Mouse (Mus musculus): ENCODE measurements around the gene Adgra3.

The Adgra3 gene

GRCm38 (mm10) chr5:50031763-50032272 is 27.0 kb downstream of the Adgra3 start:
- DNase-seq (ENCODE audit: low read depth): no peak

GRCm38 (mm10) chr5:50031288-50031687 is 27.5 kb downstream of the Adgra3 start:
- no peak for DNase-seq (ENCODE audit: low read depth)

- DNase-seq (ENCODE audit: low read depth): peak; percentile 49
Measured at GRCm38 (mm10) chr5:50029662-50030061, 29.1 kb downstream of the Adgra3 start.

GRCm38 (mm10) chr5:50027561-50027960 is 31.2 kb downstream of the Adgra3 start:
- DNase-seq (ENCODE audit: low read depth): no peak

GRCm38 (mm10) chr5:50027001-50027400 is 31.8 kb downstream of the Adgra3 start:
- DNase-seq (ENCODE audit: low read depth): no peak

- peak; percentile 36 for DNase-seq (ENCODE audit: low read depth)
Measured at GRCm38 (mm10) chr5:50026148-50026547, 32.7 kb downstream of the Adgra3 start.

- DNase-seq (ENCODE audit: low read depth): no peak
Measured at GRCm38 (mm10) chr5:50024097-50024496, 34.7 kb downstream of the Adgra3 start.

GRCm38 (mm10) chr5:50015987-50016587 is 42.7 kb downstream of the Adgra3 start:
- no peak for DNase-seq (ENCODE audit: low read depth)

GRCm38 (mm10) chr5:50015147-50015697 is 43.6 kb downstream of the Adgra3 start:
- DNase-seq (ENCODE audit: low read depth): peak; percentile 39

- no peak for DNase-seq (ENCODE audit: low read depth)
Measured at GRCm38 (mm10) chr5:50014658-50015057, 44.1 kb downstream of the Adgra3 start.

GRCm38 (mm10) chr5:50013965-50014364 is 44.8 kb downstream of the Adgra3 start:
- DNase-seq (ENCODE audit: low read depth): no peak

- DNase-seq (ENCODE audit: low read depth): peak; percentile 31
Measured at GRCm38 (mm10) chr5:50008841-50009240, 50.0 kb downstream of the Adgra3 start.

GRCm38 (mm10) chr5:50006915-50007658 is 51.7 kb downstream of the Adgra3 start:
- DNase-seq (ENCODE audit: low read depth): no peak

GRCm38 (mm10) chr5:50002269-50002668 is 56.5 kb downstream of the Adgra3 start:
- DNase-seq (ENCODE audit: low read depth): peak; percentile 57

GRCm38 (mm10) chr5:49999764-50000163 is 59.0 kb downstream of the Adgra3 start:
- DNase-seq (ENCODE audit: low read depth): no peak

GRCm38 (mm10) chr5:49997019-49997418 is 61.8 kb downstream of the Adgra3 start:
- no peak for DNase-seq (ENCODE audit: low read depth)

GRCm38 (mm10) chr5:49996457-49996856 is 62.3 kb downstream of the Adgra3 start:
- DNase-seq (ENCODE audit: low read depth): no peak

- no peak for DNase-seq (ENCODE audit: low read depth)
Measured at GRCm38 (mm10) chr5:49990737-49991323, 68.0 kb downstream of the Adgra3 start.

GRCm38 (mm10) chr5:49988015-49988798 is 70.6 kb downstream of the Adgra3 start:
- DNase-seq (ENCODE audit: low read depth): no peak

GRCm38 (mm10) chr5:49980727-49981126 is 78.1 kb downstream of the Adgra3 start:
- peak; percentile 58 for DNase-seq (ENCODE audit: low read depth)

GRCm38 (mm10) chr5:49979246-49979645 is 79.6 kb downstream of the Adgra3 start:
- DNase-seq (ENCODE audit: low read depth): no peak

- peak; percentile 66 for DNase-seq (ENCODE audit: low read depth)
Measured at GRCm38 (mm10) chr5:49975971-49976370, 82.8 kb downstream of the Adgra3 start.

Measured in 416B (cell line).